Mouse (Mus musculus): ENCODE results near the gene Ctc1. TPM values are rescaled to one million over a fixed set of nuclear protein-coding genes. Genes with fewer than 3 reads are reported as not detected.

The Ctc1 gene
- polyA plus RNA-seq, 1 experiment from 2014 or later = 40.3 TPM

- Histone ChIP-seq H3K36me3 (no peaks in the 10 kb centered on the region), H3K4me1 (peaks cover 24% of the 10 kb centered on the region), H3K27me3 (replicated peaks) (no peaks in the 10 kb centered on the region), H3K4me3 (replicated peaks) (peak overlapping the region; percentile 69), H3K9ac (no peak overlapping the region; the same call in 1 of the 2 replicates), H3K9me3 (no peaks in the 10 kb centered on the region), H3K4me2 (peak overlapping the region; percentile 82), H3K27ac (0 out of 2 replicates have a peak overlapping the region, but pooled peaks have one; percentile 79)
- ATAC-seq (ENCODE audit: insufficient read depth, low FRiP score, low read depth) = no peak
- WGBS = 58% methylated on average over 9 of the region's 9 CpGs
These were observed 48.8 kb downstream of the Ctc1 start for GRCm38 (mm10) chr11:69064259-69065133.

- H3K36me3 ChIP-seq = no peaks in the 10 kb centered on the region
- H3K27me3 ChIP-seq (replicated peaks) = no peaks in the 10 kb centered on the region
- peaks cover 28% of the 10 kb centered on the region for H3K4me1 ChIP-seq
- H3K9me3 ChIP-seq = no peaks in the 10 kb centered on the region
- WGBS = 53% methylated on average over 3 of the region's 3 CpGs
- no peak overlapping the region for H3K4me3 ChIP-seq (replicated peaks)
- H3K27ac ChIP-seq = no peak overlapping the region
- no peak overlapping the region for H3K9ac ChIP-seq
- H3K4me2 ChIP-seq = peak overlapping the region; percentile 58
- ATAC-seq (ENCODE audit: insufficient read depth, low FRiP score, low read depth) = no peak
These were observed 49.7 kb downstream of the Ctc1 start for GRCm38 (mm10) chr11:69065394-69065925.

- Histone ChIP-seq H3K9ac (no peak overlapping the region), H3K4me2 (peak overlapping the region; percentile 58), H3K4me1 (peaks cover 24% of the 10 kb centered on the region), H3K27me3 (replicated peaks) (no peaks in the 10 kb centered on the region), H3K9me3 (no peaks in the 10 kb centered on the region), H3K4me3 (replicated peaks) (peak overlapping the region; percentile 26), H3K27ac (no peak overlapping the region), H3K36me3 (no peaks in the 10 kb centered on the region)
- WGBS = 2% methylated on average over 29 of the region's 29 CpGs
- ATAC-seq (ENCODE audit: insufficient read depth, low FRiP score, low read depth) = no peak
These were observed 50.6 kb downstream of the Ctc1 start for GRCm38 (mm10) chr11:69066163-69066861.

GRCm38 (mm10) chr11:69066956-69067355, 51.2 kb downstream of the Ctc1 start:
- no peak overlapping the region for H3K9ac ChIP-seq
- 10% methylated on average over 8 of the region's 8 CpGs for WGBS
- H3K4me3 ChIP-seq (replicated peaks) = peak overlapping the region; percentile 26
- peaks cover 27% of the 10 kb centered on the region for H3K4me1 ChIP-seq
- peak overlapping the region; percentile 58 for H3K4me2 ChIP-seq
- no peaks in the 10 kb centered on the region for H3K36me3 ChIP-seq
- H3K27me3 ChIP-seq (replicated peaks) = no peaks in the 10 kb centered on the region
- H3K9me3 ChIP-seq = no peaks in the 10 kb centered on the region
- ATAC-seq (ENCODE audit: insufficient read depth, low FRiP score, low read depth) = no peak
- peak overlapping the region; percentile 63 for H3K27ac ChIP-seq

- ATAC-seq (ENCODE audit: insufficient read depth, low FRiP score, low read depth) = no peak
- H3K27ac ChIP-seq = peak overlapping the region; percentile 63
- no peak overlapping the region for H3K9ac ChIP-seq
- WGBS = 46% methylated on average over 6 of the region's 6 CpGs
- H3K4me3 ChIP-seq (replicated peaks) = no peak overlapping the region
- no peaks in the 10 kb centered on the region for H3K9me3 ChIP-seq
- peaks cover 33% of the 10 kb centered on the region for H3K4me1 ChIP-seq
- H3K4me2 ChIP-seq = no peak overlapping the region
- H3K27me3 ChIP-seq (replicated peaks) = no peaks in the 10 kb centered on the region
- H3K36me3 ChIP-seq = no peaks in the 10 kb centered on the region
These were observed 51.9 kb downstream of the Ctc1 start for GRCm38 (mm10) chr11:69067601-69068000.

GRCm38 (mm10) chr11:69070093-69070492, 54.4 kb downstream of the Ctc1 start:
- H3K4me2 ChIP-seq = peak overlapping the region; percentile 90
- peak overlapping the region; percentile 63 for H3K4me3 ChIP-seq (replicated peaks)
- H3K9me3 ChIP-seq = no peaks in the 10 kb centered on the region
- no peak for ATAC-seq (ENCODE audit: insufficient read depth, low FRiP score, low read depth)
- peaks cover 40% of the 10 kb centered on the region for H3K4me1 ChIP-seq
- H3K27me3 ChIP-seq (replicated peaks) = no peaks in the 10 kb centered on the region
- H3K36me3 ChIP-seq = no peaks in the 10 kb centered on the region
- peak overlapping the region; percentile 92 for H3K27ac ChIP-seq
- WGBS = under 1% methylated on average over 13 of the region's 13 CpGs
- peak overlapping the region; percentile 68 for H3K9ac ChIP-seq

- Histone ChIP-seq H3K27ac (peak within 1 kb of the TSS; percentile 92), H3K4me3 (replicated peaks) (peak within 1 kb of the TSS; percentile 63), H3K36me3 (no peaks in the 10 kb centered on the region), H3K27me3 (replicated peaks) (no peaks in the 10 kb centered on the region), H3K9me3 (no peaks in the 10 kb centered on the region), H3K4me2 (peak within 1 kb of the TSS; percentile 90), H3K9ac (peak within 1 kb of the TSS; percentile 68), H3K4me1 (peaks cover 40% of the 10 kb centered on the region)
- ATAC-seq (ENCODE audit: insufficient read depth, low FRiP score, low read depth) = peak; percentile 86
- under 1% methylated on average over 47 of the region's 47 CpGs for whole genome bisulfite sequencing
These were observed 55.0 kb downstream of the Ctc1 start, which contains the start of gene Tmem107 for GRCm38 (mm10) chr11:69070590-69071222. Tmem107 (plus strand) TSS chr11:69070806.

GRCm38 (mm10) chr11:69071262-69071661, 55.6 kb downstream of the Ctc1 start:
- ATAC-seq (ENCODE audit: insufficient read depth, low FRiP score, low read depth) = no peak
- no peaks in the 10 kb centered on the region for H3K27me3 ChIP-seq (replicated peaks)
- H3K4me2 ChIP-seq = peak overlapping the region; percentile 90
- WGBS = 27% methylated on average over 9 of the region's 9 CpGs
- peaks cover 40% of the 10 kb centered on the region for H3K4me1 ChIP-seq
- H3K4me3 ChIP-seq (replicated peaks) = peak overlapping the region; percentile 63
- H3K27ac ChIP-seq = peak overlapping the region; percentile 92
- H3K9ac ChIP-seq = peak overlapping the region; percentile 59
- H3K36me3 ChIP-seq = no peaks in the 10 kb centered on the region
- no peaks in the 10 kb centered on the region for H3K9me3 ChIP-seq

- H3K4me3 ChIP-seq (replicated peaks) = peak overlapping the region; percentile 32; the same call in 1 of the 2 replicates
- H3K36me3 ChIP-seq = no peaks in the 10 kb centered on the region
- H3K27ac ChIP-seq = peak overlapping the region; percentile 93; the same call in 1 of the 2 replicates
- H3K4me2 ChIP-seq = peak overlapping the region; percentile 50
- H3K27me3 ChIP-seq (replicated peaks) = no peaks in the 10 kb centered on the region
- 87% methylated on average over 11 of the region's 11 CpGs for WGBS
- H3K9me3 ChIP-seq = no peaks in the 10 kb centered on the region
- peaks cover 32% of the 10 kb centered on the region for H3K4me1 ChIP-seq
- no peak overlapping the region for H3K9ac ChIP-seq
- ATAC-seq (ENCODE audit: insufficient read depth, low FRiP score, low read depth) = no peak
These were observed 56.5 kb downstream of the Ctc1 start for GRCm38 (mm10) chr11:69072234-69072633.

GRCm38 (mm10) chr11:69072666-69073064, 57.0 kb downstream of the Ctc1 start:
- ATAC-seq (ENCODE audit: insufficient read depth, low FRiP score, low read depth) = no peak

More at GRCm38 (mm10) chr11:69072666-69073064, 57.0 kb downstream of the Ctc1 start:
- Histone ChIP-seq H3K9me3 (no peaks in the 10 kb centered on the region), H3K4me2 (peak overlapping the region; percentile 50), H3K27me3 (replicated peaks) (no peaks in the 10 kb centered on the region), H3K4me1 (peaks cover 29% of the 10 kb centered on the region), H3K27ac (peak overlapping the region; percentile 93), H3K4me3 (replicated peaks) (peak overlapping the region; percentile 32), H3K36me3 (no peaks in the 10 kb centered on the region), H3K9ac (no peak overlapping the region; the same call in 1 of the 2 replicates)
- WGBS = 10% methylated on average over 9 of the region's 9 CpGs

Data from stomach, embryonic 15.5 days (tissue).